Mouse (Mus musculus): ENCODE results near the gene Ilf3. TPM values are rescaled to one million over a fixed set of nuclear protein-coding genes. Genes with fewer than 3 reads are reported as not detected.
A peak's percentile ranks its signal among the peaks of the same experiment; 100 is the strongest.

The Ilf3 gene
- total RNA-seq, 2 experiments from 2014 or later = 99.2 to 101 TPM

DNA sequence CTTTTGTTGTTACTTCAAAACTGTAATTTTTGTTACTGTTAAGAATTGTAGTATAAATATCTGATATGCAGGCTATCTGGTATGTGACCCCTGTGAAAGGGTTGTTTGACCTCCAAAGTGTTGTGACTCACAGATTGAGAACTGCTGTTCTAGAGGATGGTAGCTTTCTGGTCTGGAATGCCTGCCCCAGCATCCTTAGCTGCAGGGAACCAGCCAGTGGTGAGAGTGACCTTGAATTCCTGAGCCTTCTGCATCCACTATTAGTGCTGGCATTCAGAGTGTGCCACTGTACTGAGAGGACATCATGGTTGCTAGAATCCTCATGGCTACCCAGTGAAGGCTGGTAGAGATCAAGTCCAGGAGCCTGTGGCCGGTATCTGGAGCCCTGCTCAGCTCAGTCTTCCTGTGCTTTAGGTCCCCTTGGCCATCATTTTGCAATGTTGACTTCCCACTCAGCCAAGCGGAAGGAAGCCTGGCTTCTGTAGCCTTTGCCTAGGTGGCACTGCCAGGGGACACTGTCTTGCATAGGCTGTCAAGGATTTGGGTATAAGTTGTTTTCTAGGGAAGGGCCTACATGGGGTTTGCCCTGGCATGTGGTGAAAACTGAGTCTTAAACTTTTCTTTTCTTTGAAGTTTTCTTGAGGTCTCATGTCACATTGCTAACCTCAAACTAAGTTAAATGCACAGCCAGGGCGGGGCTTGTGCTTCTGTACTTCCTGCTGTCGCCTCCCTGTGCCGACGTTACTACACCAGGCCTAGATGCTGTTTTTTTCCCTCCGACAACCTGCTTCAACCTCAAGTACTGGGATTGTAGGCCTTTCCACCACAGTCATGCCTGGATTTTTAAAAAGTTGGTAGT, 68.3 kb downstream of the Ilf3 start:
- no peak for DNase-seq (ENCODE audit: low spot score in 2 of 2)

DNA sequence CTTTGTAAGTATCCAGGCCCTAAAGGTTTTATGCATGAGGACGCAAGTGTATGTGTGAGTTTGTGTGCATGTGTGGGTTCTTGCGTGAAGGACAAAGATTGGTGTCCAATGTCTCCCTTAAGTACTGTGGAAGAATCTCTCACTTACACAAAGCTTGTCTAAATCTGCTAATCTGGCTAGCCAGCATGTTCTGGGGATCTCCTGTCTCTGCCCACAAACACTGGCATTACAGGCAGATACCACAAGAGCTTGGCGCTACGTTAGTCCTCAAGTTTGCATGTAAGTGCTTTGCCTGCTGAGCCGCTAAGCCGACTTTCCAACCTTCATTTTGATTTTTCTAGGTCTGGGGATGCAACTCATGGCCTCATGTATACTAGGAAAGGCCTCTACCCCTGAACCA, 69.9 kb downstream of the Ilf3 start:
- no peak for DNase-seq (ENCODE audit: low spot score in 2 of 2)

DNA sequence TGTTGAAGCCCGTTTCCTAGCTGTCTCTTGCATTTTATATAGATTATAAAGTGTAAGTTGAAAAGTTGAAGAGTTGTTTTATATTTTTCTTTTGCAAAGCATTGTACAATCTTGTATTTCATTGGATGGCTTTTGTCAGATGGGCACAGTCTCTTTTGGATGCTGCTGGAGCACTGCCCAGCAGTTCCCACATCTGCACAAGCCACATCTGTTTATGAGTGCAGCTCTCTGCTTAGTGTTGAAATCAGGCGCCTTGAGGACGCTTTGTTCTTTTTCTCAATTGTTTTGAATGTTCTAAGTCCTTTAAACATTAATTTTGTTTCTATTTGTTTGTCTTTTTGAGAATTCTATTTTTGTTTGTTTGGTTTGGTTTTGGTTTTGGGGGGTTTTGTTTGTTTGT, 70.5 kb downstream of the Ilf3 start:
- peak in 1 of 2 experiments; percentile 58 for DNase-seq (ENCODE audit: low spot score in 2 of 2)

DNA sequence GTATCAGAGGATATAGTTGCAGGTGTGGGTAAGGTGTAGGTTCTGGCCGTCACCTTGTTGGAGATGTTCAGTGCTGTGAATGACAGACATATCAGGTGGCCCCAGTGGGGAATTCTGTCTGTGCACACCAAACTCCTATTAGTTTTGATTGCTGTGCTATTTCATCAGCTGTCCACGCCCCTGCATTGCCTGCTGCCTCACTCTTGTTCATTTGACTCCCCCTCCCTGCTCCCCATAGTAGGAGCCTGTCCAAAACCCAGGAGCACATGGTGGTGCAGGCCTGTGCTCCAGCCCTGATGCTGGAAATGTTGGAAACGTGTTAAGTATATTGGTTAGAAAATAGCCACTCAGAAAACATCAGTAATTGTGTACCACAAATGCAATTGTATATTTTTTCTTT, 71.8 kb downstream of the Ilf3 start:
- peak in 1 of 2 experiments; percentile 75 for DNase-seq (ENCODE audit: low spot score in 2 of 2)

DNA sequence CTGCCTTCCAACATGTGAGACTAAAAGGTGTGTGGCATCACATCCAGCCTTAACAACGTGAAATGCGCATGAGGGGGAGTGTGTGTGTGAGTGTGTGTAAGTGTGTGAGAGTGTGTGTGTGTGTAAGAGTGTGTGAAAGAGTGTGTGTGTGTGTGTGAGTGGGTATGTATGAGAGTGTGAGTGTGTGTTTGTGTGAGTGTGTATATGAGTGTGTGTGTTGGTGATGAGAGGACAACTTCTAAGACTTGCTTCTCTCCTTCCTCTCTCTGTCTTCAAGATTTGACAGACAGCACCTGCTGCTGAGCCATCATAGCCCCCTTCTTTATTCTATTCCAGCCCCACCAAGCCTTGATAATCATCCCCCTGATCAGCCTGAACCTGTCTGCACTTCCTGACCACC, 72.2 kb downstream of the Ilf3 start:
- no peak for DNase-seq (ENCODE audit: low spot score in 2 of 2)

DNA sequence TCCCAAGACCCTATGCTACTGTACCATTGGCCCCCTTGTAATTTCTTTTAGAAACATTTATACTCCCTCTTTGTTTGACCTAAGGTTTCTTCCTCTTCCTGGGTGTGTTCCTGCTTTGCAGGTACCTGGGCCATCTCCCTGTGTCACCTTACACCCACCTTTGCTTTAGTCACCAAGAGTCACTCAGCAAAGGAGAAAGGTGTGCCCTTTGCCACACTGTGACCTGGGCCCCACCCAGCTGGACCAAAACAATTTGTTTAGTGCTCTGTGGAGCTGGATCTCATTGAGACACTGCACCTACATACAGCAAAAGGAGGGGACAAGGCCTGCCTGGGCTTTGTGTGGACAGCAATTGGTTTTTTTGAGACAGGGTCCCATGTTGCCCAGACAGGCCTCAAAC, 72.7 kb downstream of the Ilf3 start:
- DNase-seq (ENCODE audit: low spot score in 2 of 2) = no peak

DNA sequence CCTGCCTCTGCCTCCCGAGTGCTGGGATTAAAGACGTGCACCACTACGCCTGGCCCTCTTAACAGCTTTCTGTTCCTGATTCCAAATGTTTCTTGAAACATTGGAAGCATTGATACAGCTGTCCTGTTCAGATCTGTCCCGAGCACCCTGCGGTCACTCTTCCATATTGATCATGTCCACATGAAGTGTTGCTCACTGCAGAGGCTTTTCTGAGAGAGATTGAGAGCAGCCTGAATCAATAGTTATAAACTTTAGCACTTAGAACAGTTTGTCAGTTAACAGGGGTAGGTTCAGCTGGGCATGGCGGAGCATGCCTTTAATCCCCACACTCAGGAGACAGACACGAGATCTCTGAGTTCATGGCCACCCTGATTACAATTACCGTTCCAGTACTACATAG, 76.2 kb downstream of the Ilf3 start:
- no peak for DNase-seq (ENCODE audit: low spot score in 2 of 2)

DNA sequence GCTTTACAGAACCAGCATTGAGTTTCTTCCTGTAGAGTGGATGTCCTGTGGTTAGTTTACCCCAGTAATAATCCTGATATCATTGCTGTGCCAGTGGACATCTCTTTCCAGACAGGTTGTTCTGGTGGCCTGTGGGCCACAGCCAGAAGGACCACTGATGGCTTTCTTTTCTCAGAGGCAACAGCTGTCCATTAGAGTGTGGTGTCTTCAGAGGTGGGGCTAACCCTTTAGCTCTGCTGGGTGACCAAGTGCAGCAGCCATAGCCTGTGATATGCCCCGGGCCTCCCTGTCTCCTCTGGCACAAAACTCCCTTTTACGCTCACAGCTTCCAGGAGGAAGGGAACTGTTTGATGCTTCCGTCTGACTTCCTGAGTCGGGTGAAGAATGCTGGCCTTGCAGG, 76.9 kb downstream of the Ilf3 start:
- DNase-seq (ENCODE audit: low spot score in 2 of 2) = no peak

DNA sequence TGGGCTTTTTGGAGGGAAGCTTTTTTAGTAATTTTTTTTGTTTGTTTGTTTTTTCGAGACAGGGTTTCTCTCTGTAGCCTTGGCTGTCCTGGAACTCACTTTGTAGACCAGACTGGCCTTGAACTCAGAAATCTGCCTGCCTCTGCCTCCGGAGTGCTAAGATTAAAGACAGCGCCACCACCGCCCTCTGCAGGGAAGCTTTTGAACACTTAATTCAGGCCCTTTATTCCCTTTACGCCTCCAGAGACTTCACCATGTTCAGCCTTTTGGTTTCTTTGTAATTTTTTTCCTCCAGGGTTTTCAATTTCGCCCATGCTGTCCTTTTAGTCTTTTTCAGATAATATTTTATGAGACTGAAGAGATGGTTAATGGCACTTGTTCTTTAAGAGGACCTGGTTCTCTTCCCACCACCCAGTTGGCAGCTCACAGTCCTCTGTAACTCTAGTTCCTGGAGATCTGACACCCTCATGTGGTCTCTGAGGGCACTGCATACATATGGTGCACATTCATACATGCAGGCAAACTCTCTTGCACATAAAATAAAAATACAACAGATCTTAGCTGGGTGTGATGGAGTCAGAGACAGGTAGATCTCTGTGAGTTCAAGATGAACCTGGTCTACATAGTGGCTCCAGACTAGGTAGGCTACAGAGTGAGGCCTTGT, 77.5 kb downstream of the Ilf3 start:
- no peak for DNase-seq (ENCODE audit: low spot score in 2 of 2)

DNA sequence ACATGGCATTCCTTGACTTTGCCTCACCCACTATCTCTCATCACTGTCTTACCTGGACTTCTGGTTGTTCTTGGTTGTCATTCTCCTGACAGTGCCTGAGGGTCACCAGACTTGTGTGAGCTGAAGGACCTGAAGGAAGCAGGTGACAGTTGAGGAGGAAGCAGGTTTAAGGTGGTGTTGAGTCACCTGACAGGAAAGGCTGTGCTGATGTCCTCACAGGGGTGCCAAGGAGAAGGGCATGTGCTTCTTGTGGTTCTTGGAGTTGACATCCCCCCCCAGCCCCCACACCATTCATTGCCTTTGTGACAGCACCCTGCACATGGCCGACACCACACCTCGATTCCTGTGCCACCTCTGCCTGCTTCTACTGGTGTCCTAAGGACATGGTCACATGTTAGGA, 80.1 kb downstream of the Ilf3 start:
- DNase-seq (ENCODE audit: low spot score in 2 of 2) = no peak

DNA sequence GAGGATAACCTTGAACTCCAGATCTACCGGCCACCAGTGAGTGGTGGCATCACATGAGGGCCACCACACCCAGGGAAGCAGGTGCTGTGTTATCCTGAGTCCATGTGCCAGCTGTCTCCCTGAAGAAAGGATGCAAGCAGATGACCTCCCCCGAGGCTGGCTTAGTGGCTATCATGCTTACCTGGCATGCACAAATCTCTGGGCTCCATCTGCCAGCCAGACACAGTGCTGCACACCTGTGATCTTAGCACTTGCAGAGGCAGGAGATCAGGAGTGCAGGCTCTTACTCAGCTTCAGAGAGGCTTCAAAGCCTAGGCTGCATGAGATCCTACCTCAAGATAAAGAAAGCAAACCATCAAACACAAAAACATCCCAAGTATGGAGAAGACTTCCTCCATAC, 82.0 kb downstream of the Ilf3 start:
- no peak for DNase-seq (ENCODE audit: low spot score in 2 of 2)

DNA sequence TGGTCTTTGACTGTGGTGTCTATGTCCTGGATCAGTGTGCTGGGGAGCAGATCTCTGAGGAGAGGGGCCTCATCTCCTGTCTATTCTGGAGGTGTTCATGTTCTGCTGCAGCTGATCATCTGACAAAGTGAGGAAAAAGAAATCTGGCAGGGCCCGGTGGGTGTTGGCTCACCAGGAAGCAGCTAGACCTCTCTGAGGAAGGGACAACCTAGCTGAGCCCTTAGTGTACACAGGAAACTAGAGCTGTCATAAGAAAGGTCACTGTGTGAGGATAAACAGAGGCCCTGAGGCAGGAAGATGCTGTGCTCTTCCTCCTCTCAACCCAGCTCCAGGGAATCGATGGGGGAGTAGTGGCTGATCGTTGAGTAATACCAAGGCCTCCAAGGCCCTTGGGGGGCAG, 82.6 kb downstream of the Ilf3 start:
- DNase-seq (ENCODE audit: low spot score in 2 of 2) = no peak

DNA sequence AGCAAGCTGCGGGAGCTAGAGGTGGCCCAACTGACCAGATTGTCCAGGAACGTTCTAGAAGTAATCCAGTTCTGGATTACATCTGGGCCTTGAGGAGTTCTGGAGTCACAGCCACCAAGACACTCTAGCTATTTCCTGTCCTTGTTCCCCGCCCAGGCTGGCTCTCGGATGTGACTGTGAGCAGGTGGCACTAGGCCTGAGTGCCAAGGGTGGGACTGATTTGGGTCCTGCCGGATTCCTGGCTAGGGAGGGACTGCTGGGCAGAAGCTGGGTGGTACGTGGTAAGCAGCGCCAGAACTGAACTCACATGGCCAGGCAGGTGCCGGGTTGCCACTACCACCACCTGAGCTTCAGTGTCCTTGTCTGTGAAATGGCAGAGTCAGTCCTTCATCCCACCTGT, 83.7 kb downstream of the Ilf3 start:
- no peak for DNase-seq (ENCODE audit: low spot score in 2 of 2)

DNA sequence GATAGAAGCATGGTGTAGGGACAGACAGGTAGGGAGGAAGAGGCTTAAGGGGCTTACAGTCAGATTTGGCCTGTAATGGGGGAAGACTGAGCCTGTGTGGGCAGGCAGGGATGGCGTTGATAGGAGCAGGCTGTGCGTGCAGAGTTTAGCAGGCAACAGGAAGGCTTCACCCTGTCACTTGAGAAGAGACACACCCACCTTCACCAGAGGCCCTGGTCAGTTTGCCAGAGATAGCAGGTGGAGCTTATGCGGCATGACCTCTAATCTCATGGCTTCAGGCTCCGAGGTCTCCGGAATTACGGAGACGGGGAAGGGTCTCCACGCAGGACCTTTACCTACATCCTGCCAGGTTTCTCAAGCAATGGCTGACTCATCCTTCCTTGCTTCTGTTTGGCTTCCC, 84.2 kb downstream of the Ilf3 start:
- no peak for DNase-seq (ENCODE audit: low spot score in 2 of 2)

DNA sequence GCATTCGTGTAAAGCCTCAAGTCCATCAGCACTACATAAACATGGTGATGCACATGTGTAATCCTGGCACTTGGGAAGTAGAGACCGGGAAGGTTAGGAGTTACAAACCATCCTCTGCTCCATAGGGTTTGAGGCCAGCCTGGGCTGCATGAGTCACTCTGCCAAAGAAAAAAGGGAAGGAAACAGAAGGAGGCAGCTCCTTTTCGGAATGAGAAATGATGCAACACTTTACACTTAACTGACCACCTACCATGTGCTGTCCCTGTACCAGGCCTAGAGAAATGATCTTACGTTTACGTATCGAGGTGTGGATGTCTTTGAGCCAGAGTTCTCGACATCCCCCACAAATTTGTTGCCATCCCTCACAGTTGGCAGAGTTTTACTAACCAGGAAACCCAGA, 85.3 kb downstream of the Ilf3 start:
- no peak for DNase-seq (ENCODE audit: low spot score in 2 of 2)

DNA sequence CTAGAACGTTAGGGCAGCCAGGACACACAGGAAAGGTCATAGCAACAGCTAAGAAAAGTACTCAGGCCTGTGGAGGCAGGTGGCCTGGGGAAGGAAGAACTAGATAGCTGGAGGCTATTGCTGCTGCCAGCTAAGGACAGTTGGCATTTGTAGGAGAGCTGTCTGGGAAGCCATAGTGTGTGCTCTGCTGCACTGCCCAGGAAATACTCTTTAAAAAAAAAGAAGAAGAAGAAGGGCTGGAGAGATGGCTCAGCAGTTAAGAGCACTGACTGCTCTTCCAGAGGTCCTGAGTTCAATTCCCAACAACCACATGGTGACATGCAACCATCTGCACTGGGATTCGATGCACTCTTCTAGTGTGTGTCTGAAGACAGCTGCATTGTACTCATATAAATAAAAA, 85.8 kb downstream of the Ilf3 start:
- DNase-seq (ENCODE audit: low spot score in 2 of 2) = no peak

DNA sequence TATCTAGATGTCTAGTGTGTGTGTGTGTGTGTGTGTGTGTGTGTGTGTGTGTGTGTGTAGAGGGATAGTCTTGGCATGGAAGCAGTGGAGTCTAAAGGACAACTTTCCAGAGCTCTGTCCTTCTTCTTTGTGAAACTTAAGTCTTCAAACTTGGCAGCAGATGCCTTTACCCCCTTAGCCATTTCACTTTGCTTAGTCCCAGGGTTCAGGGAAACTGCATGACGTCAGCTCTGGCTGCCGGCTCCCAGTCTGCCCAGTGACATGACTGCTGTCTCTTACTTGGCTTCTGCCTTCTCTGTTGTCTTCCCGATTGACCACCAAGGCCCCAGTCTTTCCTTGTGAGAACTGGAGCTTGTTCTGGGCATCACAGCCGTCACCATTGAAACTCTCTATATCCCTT, 86.9 kb downstream of the Ilf3 start:
- no peak for DNase-seq (ENCODE audit: low spot score in 2 of 2)

Other genes starting within 250 kb of the Ilf3 start
- gene Tyk2, start 236.6 kb upstream of the Ilf3 start, total RNA-seq (2021) = 10 to 100 TPM; 13.5 to 15.3 TPM
- 100 to 1,000 TPM; 163 TPM for gene Cdc37, start 217.9 kb upstream of the Ilf3 start, total RNA-seq (2021)
- 10 to 100 TPM; 83.4 to 86.6 TPM for gene Pde4a, start 202.2 kb upstream of the Ilf3 start, total RNA-seq (2021)
- 10 to 100 TPM; 58.3 to 61.5 TPM for gene Keap1, start 128.5 kb upstream of the Ilf3 start, total RNA-seq (2021)
- 10 to 100 TPM; 13.5 to 14.5 TPM for gene S1pr5, start 119.4 kb upstream of the Ilf3 start, total RNA-seq (2021)
- gene Atg4d, start 102.6 kb upstream of the Ilf3 start, total RNA-seq (2021) = 10 to 100 TPM; 43.6 to 50.9 TPM
- gene Kri1, start 79.9 kb upstream of the Ilf3 start, total RNA-seq (2021) = 10 to 100 TPM; 39.7 to 46.9 TPM
- gene Cdkn2d, start 76.5 kb upstream of the Ilf3 start, total RNA-seq (2021) = 10 to 100 TPM; 53.7 to 56.7 TPM
- gene Ap1m2, start 55.5 kb upstream of the Ilf3 start, total RNA-seq (2021) = under 1 TPM; 0.18 to 0.30 TPM
- gene Slc44a2, start 47.2 kb upstream of the Ilf3 start, total RNA-seq (2021) = 10 to 100 TPM; 44.7 to 48.0 TPM
- gene Qtrt1, start 44.0 kb downstream of the Ilf3 start, total RNA-seq (2021) = 10 to 100 TPM; 26.0 to 36.4 TPM
- gene Dnm2, start 57.0 kb downstream of the Ilf3 start, total RNA-seq (2021) = 10 to 100 TPM; 59.8 to 59.9 TPM
- 10 to 100 TPM; 11.1 to 11.8 TPM for gene Tmed1, start 142.4 kb downstream of the Ilf3 start, total RNA-seq (2021)
- gene AB124611, start 158.3 kb downstream of the Ilf3 start, total RNA-seq (2021) = not detected
- 10 to 100 TPM; 76.4 to 81.6 TPM for gene Carm1, start 179.0 kb downstream of the Ilf3 start, total RNA-seq (2021)
- 10 to 100 TPM; 61.7 to 63.6 TPM for gene Timm29, start 224.9 kb downstream of the Ilf3 start, total RNA-seq (2021)
- 10 to 100 TPM; 19.5 to 20.0 TPM for gene Yipf2, start 225.0 kb downstream of the Ilf3 start, total RNA-seq (2021)
- gene Smarca4, start 248.3 kb downstream of the Ilf3 start, total RNA-seq (2021) = 100 to 1,000 TPM; 111 to 117 TPM